Mouse (Mus musculus): ENCODE data around the gene Hspb6. TPM values are rescaled to one million over a fixed set of nuclear protein-coding genes. Genes with fewer than 3 reads are reported as not detected.

Hspb6 gene
- total and polyA plus RNA-seq, 3 experiments, result 0.79 to 6.0 (median 2.3) TPM

- 0 out of 2 replicates have a peak, but pooled peaks have one; percentile 18 for TF ChIP-seq ETS1 (conservative IDR thresholded peaks at IDR 0.05; ENCODE audit: low read depth, low read length)
Measured at GRCm38 (mm10) chr7:30552102-30553020, at the start of gene Hspb6, which contains the start of gene Proser3 (continued).

GRCm38 (mm10) chr7:30508061-30508460 lies 43.9 kb upstream of the Hspb6 start:
- dilution Hi-C loops (cut with MboI; ENCODE audit: extremely low pct_ligation_motif_present, extremely low pct_unique_long_range_greater_than_20kb, low sequenced_read_pairs), result no loop called here
- DNase-seq (ENCODE audit: extremely low read depth), result no peak
- no peak overlapping the region for H3K9ac ChIP-seq (ENCODE audit: insufficient read depth, low read depth)

GRCm38 (mm10) chr7:30515003-30515760 lies 36.8 kb upstream of the Hspb6 start:
- Histone ChIP-seq H3K79me2 (replicated peaks; ENCODE audit: control insufficient read depth, extremely low read depth, insufficient read depth, poor library complexity, severe bottlenecking) (no peaks in the 10 kb centered on the region), H3K27ac (ENCODE audit: insufficient read depth, low read depth) (no peak overlapping the region), H3K27me3 (replicated peaks) (peaks cover 40% of the 10 kb centered on the region), H3K4me1 (ENCODE audit: control insufficient read depth in 1 of 2, insufficient read depth in 2 of 2) (0 out of 4 replicates have a peak, but pooled peaks cover 0 to 2% of the 10 kb centered on the region in 2 experiments), H3K9ac (ENCODE audit: insufficient read depth, low read depth) (no peak overlapping the region), H3K36me3 (replicated peaks in 1 of 2; ENCODE audit: control insufficient read depth in 1 of 2, insufficient read depth in 1 of 2, low read length in 1 of 2) (no peaks in the 10 kb centered on the region), H3K4me2 (ENCODE audit: insufficient read depth, low read depth, poor library complexity, severe bottlenecking) (no peak overlapping the region), H3K4me3 (replicated peaks in 1 of 3; ENCODE audit: low read depth in 2 of 3, low read length in 2 of 3, poor library complexity in 1 of 3) (no peak overlapping the region), H3K9me3 (replicated peaks; ENCODE audit: low read length) (no peaks in the 10 kb centered on the region)
- in situ Hi-C loops (cut with MboI; ENCODE audit: low pct_ligation_motif_present, low pct_unique_long_range_greater_than_20kb, low sequenced_read_pairs), result no loop called here
- DNase-seq (ENCODE audit: extremely low read depth), result no peak
- dilution Hi-C loops (cut with MboI; ENCODE audit: extremely low pct_ligation_motif_present, extremely low pct_unique_long_range_greater_than_20kb, low sequenced_read_pairs), result no loop called here
- no peak for TF ChIP-seq PAX5 (IDR thresholded peaks at IDR 0.05; ENCODE audit: low read length)
- TF ChIP-seq KAT2A (IDR thresholded peaks at IDR 0.05; ENCODE audit: insufficient replicate concordance, low read length), result no peak
- no peak for TF ChIP-seq MAFK (IDR thresholded peaks at IDR 0.05; ENCODE audit: insufficient replicate concordance, low read length)
- TF ChIP-seq POLR2AphosphoS2 (IDR thresholded peaks at IDR 0.05; ENCODE audit: low read depth, low read length), result no peak
- TF ChIP-seq JUN (IDR thresholded peaks at IDR 0.05; ENCODE audit: insufficient read depth, low read depth, low read length), result no peak
- TF ChIP-seq MYC (IDR thresholded peaks at IDR 0.05; ENCODE audit: low read depth, low read length), result no peak
- no peak for TF ChIP-seq MAX (IDR thresholded peaks at IDR 0.05; ENCODE audit: low read length)
- no peak for TF ChIP-seq TBP (conservative IDR thresholded peaks at IDR 0.05; ENCODE audit: low read depth, low read length)
- TF ChIP-seq IRF4 (IDR thresholded peaks at IDR 0.05; ENCODE audit: low read depth, low read length), result no peak
- TF ChIP-seq ZC3H11A (IDR thresholded peaks at IDR 0.05; ENCODE audit: low read depth, low read length), result no peak
- no peak for TF ChIP-seq GABPA (IDR thresholded peaks at IDR 0.05; ENCODE audit: insufficient replicate concordance, low read depth, low read length)
- no peak for TF ChIP-seq ZNF384 (IDR thresholded peaks at IDR 0.05; ENCODE audit: low read depth, low read length)
- no peak for TF ChIP-seq JUND (conservative IDR thresholded peaks at IDR 0.05; ENCODE audit: low read depth, low read length)
- TF ChIP-seq USF2 (conservative IDR thresholded peaks at IDR 0.05; ENCODE audit: low read depth, low read length), result no peak
- TF ChIP-seq POLR2A (IDR thresholded peaks at IDR 0.05; ENCODE audit: low read depth, low read length), result no peak

More at GRCm38 (mm10) chr7:30508061-30508460, 43.9 kb upstream of the Hspb6 start:
- Histone ChIP-seq H3K4me1 (ENCODE audit: control insufficient read depth in 1 of 2, insufficient read depth in 2 of 2) (peaks cover 9 to 22% of the 10 kb centered on the region in 2 experiments), H3K27ac (ENCODE audit: insufficient read depth, low read depth) (no peak overlapping the region), H3K4me3 (replicated peaks in 1 of 3; ENCODE audit: low read depth in 2 of 3, low read length in 2 of 3, poor library complexity in 1 of 3) (no peak overlapping the region), H3K79me2 (replicated peaks; ENCODE audit: control insufficient read depth, extremely low read depth, insufficient read depth, poor library complexity, severe bottlenecking) (no peaks in the 10 kb centered on the region), H3K4me2 (ENCODE audit: insufficient read depth, low read depth, poor library complexity, severe bottlenecking) (no peak overlapping the region), H3K27me3 (replicated peaks) (peaks cover 42% of the 10 kb centered on the region), H3K9me3 (replicated peaks; ENCODE audit: low read length) (no peaks in the 10 kb centered on the region), H3K36me3 (replicated peaks in 1 of 2; ENCODE audit: control insufficient read depth in 1 of 2, insufficient read depth in 1 of 2, low read length in 1 of 2) (no peaks in the 10 kb centered on the region)
- TF ChIP-seq ETS1 (conservative IDR thresholded peaks at IDR 0.05; ENCODE audit: low read depth, low read length), result no peak
- TF ChIP-seq MAX (IDR thresholded peaks at IDR 0.05; ENCODE audit: low read length), result no peak
- TF ChIP-seq RCOR1 (conservative IDR thresholded peaks at IDR 0.05; ENCODE audit: low read depth, low read length), result no peak
- no peak for TF ChIP-seq MXI1 (IDR thresholded peaks at IDR 0.05; ENCODE audit: low read depth, low read length)
- TF ChIP-seq TCF12 (IDR thresholded peaks at IDR 0.05; ENCODE audit: low read depth, low read length), result no peak
- TF ChIP-seq USF2 (conservative IDR thresholded peaks at IDR 0.05; ENCODE audit: low read depth, low read length), result no peak
- no peak for TF ChIP-seq CTCF (conservative IDR thresholded peaks at IDR 0.05 in 1 of 2, IDR thresholded peaks at IDR 0.05 in 1 of 2; ENCODE audit: low read depth in 2 of 2, low read length in 2 of 2)
- no peak for TF ChIP-seq RAD21 (IDR thresholded peaks at IDR 0.05; ENCODE audit: low read depth, low read length)
- TF ChIP-seq ZC3H11A (IDR thresholded peaks at IDR 0.05; ENCODE audit: low read depth, low read length), result no peak
- TF ChIP-seq NRF1 (IDR thresholded peaks at IDR 0.05; ENCODE audit: low read depth, low read length), result no peak
- TF ChIP-seq ZNF384 (IDR thresholded peaks at IDR 0.05; ENCODE audit: low read depth, low read length), result no peak
- in situ Hi-C loops (cut with MboI; ENCODE audit: low pct_ligation_motif_present, low pct_unique_long_range_greater_than_20kb, low sequenced_read_pairs), result no loop called here

All from CH12.LX (cell line).